Mouse (Mus musculus): ENCODE results near the gene Ddx4.
"Not testable (repeated sequence)": the region's sequence is repeated elsewhere in the genome, so short reads cannot be mapped to it uniquely, and the experiment has no call there.

Ddx4 gene

GRCm38 (mm10) chr13:112636498-112636897 is 15.8 kb downstream of the Ddx4 start:
- DNase-seq (ENCODE audit: low read depth, low spot score), result no peak

- DNase-seq (ENCODE audit: low read depth, low spot score), result no peak
These were observed 17.0 kb downstream of the Ddx4 start for GRCm38 (mm10) chr13:112635174-112635837.

GRCm38 (mm10) chr13:112625566-112625965 is 26.7 kb downstream of the Ddx4 start:
- no peak for DNase-seq (ENCODE audit: low read depth, low spot score)

GRCm38 (mm10) chr13:112624622-112625021 is 27.7 kb downstream of the Ddx4 start:
- no peak for DNase-seq (ENCODE audit: low read depth, low spot score)

- no peak for DNase-seq (ENCODE audit: low read depth, low spot score)
These were observed 28.6 kb downstream of the Ddx4 start for GRCm38 (mm10) chr13:112623656-112624055.

- DNase-seq (ENCODE audit: low read depth, low spot score), result no peak
These were observed 30.7 kb downstream of the Ddx4 start for GRCm38 (mm10) chr13:112621592-112621991.

GRCm38 (mm10) chr13:112608606-112609005 is 43.7 kb downstream of the Ddx4 start:
- DNase-seq (ENCODE audit: low read depth, low spot score), result no peak

- no peak for DNase-seq (ENCODE audit: low read depth, low spot score)
These were observed 47.9 kb downstream of the Ddx4 start for GRCm38 (mm10) chr13:112604411-112604810.

GRCm38 (mm10) chr13:112603839-112604238 is 48.4 kb downstream of the Ddx4 start:
- DNase-seq (ENCODE audit: low read depth, low spot score), result no peak

- no peak for DNase-seq (ENCODE audit: low read depth, low spot score)
These were observed 49.7 kb downstream of the Ddx4 start for GRCm38 (mm10) chr13:112602607-112603006.

GRCm38 (mm10) chr13:112594260-112594659 is 58.0 kb downstream of the Ddx4 start, which contains the start of gene Il31ra:
Il31ra (minus strand) TSS chr13:112594360.
- not testable (repeated sequence) for DNase-seq (ENCODE audit: low read depth, low spot score)

- no peak for DNase-seq (ENCODE audit: low read depth, low spot score)
These were observed 62.0 kb downstream of the Ddx4 start for GRCm38 (mm10) chr13:112590254-112590653.

- no peak for DNase-seq (ENCODE audit: low read depth, low spot score)
These were observed 62.6 kb downstream of the Ddx4 start for GRCm38 (mm10) chr13:112589625-112590024.

GRCm38 (mm10) chr13:112584556-112585237 is 67.6 kb downstream of the Ddx4 start:
- DNase-seq (ENCODE audit: low read depth, low spot score), result no peak

- DNase-seq (ENCODE audit: low read depth, low spot score), result no peak
These were observed 70.0 kb downstream of the Ddx4 start for GRCm38 (mm10) chr13:112582291-112582690.

GRCm38 (mm10) chr13:112581796-112582195 is 70.5 kb downstream of the Ddx4 start:
- DNase-seq (ENCODE audit: low read depth, low spot score), result no peak

GRCm38 (mm10) chr13:112580590-112581320 is 71.5 kb downstream of the Ddx4 start:
- no peak for DNase-seq (ENCODE audit: low read depth, low spot score)

- not testable (repeated sequence) for DNase-seq (ENCODE audit: low read depth, low spot score)
These were observed 74.2 kb downstream of the Ddx4 start for GRCm38 (mm10) chr13:112578041-112578440.

- peak; percentile 51 for DNase-seq (ENCODE audit: low read depth, low spot score)
These were observed 78.5 kb downstream of the Ddx4 start for GRCm38 (mm10) chr13:112573800-112574199.

- DNase-seq (ENCODE audit: low read depth, low spot score), result no peak
These were observed 81.5 kb downstream of the Ddx4 start for GRCm38 (mm10) chr13:112570768-112571167.

- DNase-seq (ENCODE audit: low read depth, low spot score), result no peak
These were observed 82.7 kb downstream of the Ddx4 start for GRCm38 (mm10) chr13:112569606-112570005.

- DNase-seq (ENCODE audit: low read depth, low spot score), result no peak
These were observed 91.6 kb downstream of the Ddx4 start for GRCm38 (mm10) chr13:112560554-112561138.

Measured in ZHBTc4 (cell line).